Comparison of ENCODE assay signal across 19 mouse cellular contexts in genomic region chr13:99243831-99244230, GRCm38 (mm10). TPM values are rescaled to one million over a fixed set of nuclear protein-coding genes. Genes with fewer than 3 reads are reported as not detected.
"Had no signal": no experiment of that assay in that cellular context is flagged by ENCODE, and none has a peak within 500 bp of the region (broad histone marks: within the 10 kb centered on the region; RNA-seq: fewer than 3 reads in every experiment).

No protein-coding gene starts in this region.

- H3K4me2 ChIP-seq: liver, embryonic 13.5 days; liver, embryonic 15.5 days; lung, embryonic 15.5 days; midbrain, embryonic 12.5 days; neural tube, embryonic 12.5 days; stomach, embryonic 15.5 days had no signal

- H3K4me3 ChIP-seq: liver, embryonic 13.5 days; liver, embryonic 15.5 days; lung, embryonic 15.5 days; midbrain, embryonic 12.5 days; neural tube, embryonic 12.5 days; stomach, embryonic 15.5 days had no signal

- H3K36me3 ChIP-seq: liver, embryonic 13.5 days; liver, embryonic 15.5 days; lung, embryonic 15.5 days; midbrain, embryonic 12.5 days; neural tube, embryonic 12.5 days; stomach, embryonic 15.5 days had no signal

- H3K27ac ChIP-seq: liver, embryonic 13.5 days; liver, embryonic 15.5 days; lung, embryonic 15.5 days; macrophage; midbrain, embryonic 12.5 days; neural tube, embryonic 12.5 days; stomach, embryonic 15.5 days; stomach, postnatal 0 days had no signal

- ATAC-seq: liver, postnatal 0 days; lung, postnatal 0 days had no signal

- H3K27me3 ChIP-seq: liver, embryonic 13.5 days; liver, embryonic 15.5 days; lung, embryonic 15.5 days; midbrain, embryonic 12.5 days; neural tube, embryonic 12.5 days; stomach, embryonic 15.5 days had no signal

- H3K9ac ChIP-seq: liver, embryonic 13.5 days; liver, embryonic 15.5 days; liver, postnatal 0 days; lung, embryonic 15.5 days; midbrain, embryonic 12.5 days; neural tube, embryonic 12.5 days; stomach, embryonic 15.5 days had no signal

- H3K9me3 ChIP-seq: liver, embryonic 13.5 days; liver, embryonic 15.5 days; lung, embryonic 15.5 days; midbrain, embryonic 12.5 days; neural tube, embryonic 12.5 days; stomach, embryonic 15.5 days had no signal

- DNase-seq: liver, embryonic 13.5 days; liver, postnatal 0 days; lung, adult 2 months; lung, postnatal 14 days; lung, postnatal 36 days; midbrain, embryonic 14.5 days; right cerebral cortex, postnatal 14 days; thymus, adult 2 months; thymus, postnatal 25 days; thymus, postnatal 4 days had no signal

RNA-seq across cellular contexts. Expression of gene Zfp366, which starts 59.2 kb away (rescaled TPM):
- total RNA-seq: monocyte, adult 5-6 weeks had no signal
